Mouse (Mus musculus): ENCODE measurements around the gene Pten. TPM values are rescaled to one million over a fixed set of nuclear protein-coding genes. Genes with fewer than 3 reads are reported as not detected.

Pten gene
- polyA plus RNA-seq, 1 experiment, result 64.1 TPM

- H3K27me3 ChIP-seq (ENCODE audit: control insufficient read depth, insufficient read depth, low read length, poor library complexity, severe bottlenecking), result no peaks in the 10 kb centered on the region
- H3K36me3 ChIP-seq (ENCODE audit: control insufficient read depth, insufficient read depth, low read length, poor library complexity, severe bottlenecking), result no peaks in the 10 kb centered on the region
- no peaks in the 10 kb centered on the region for H3K4me1 ChIP-seq (ENCODE audit: control insufficient read depth, insufficient read depth, low read length)
- TF ChIP-seq POLR2A (IDR thresholded peaks at IDR 0.05; ENCODE audit: insufficient read depth, low read length) (no peak), EP300 (IDR thresholded peaks at IDR 0.05; ENCODE audit: insufficient read depth, low read depth, low read length) (no peak), CTCF (IDR thresholded peaks at IDR 0.05; ENCODE audit: low read depth, low read length) (no peak)
- no peak overlapping the region for H3K9ac ChIP-seq (ENCODE audit: low read depth, poor library complexity, severe bottlenecking)
- H3K27ac ChIP-seq (ENCODE audit: insufficient read depth, low read length), result no peak overlapping the region
- no peak overlapping the region for H3K4me3 ChIP-seq (ENCODE audit: low read depth, low read length)
- no peaks in the 10 kb centered on the region for H3K9me3 ChIP-seq (replicated peaks; ENCODE audit: control insufficient read depth, insufficient read depth, low read length, poor library complexity, severe bottlenecking)
These were observed 74.0 kb downstream of the Pten start for GRCm38 (mm10) chr19:32831286-32831685.

- H3K27ac ChIP-seq (ENCODE audit: insufficient read depth, low read length), result no peak overlapping the region
- no peak for TF ChIP-seq POLR2A (IDR thresholded peaks at IDR 0.05; ENCODE audit: insufficient read depth, low read length)
- TF ChIP-seq CTCF (IDR thresholded peaks at IDR 0.05; ENCODE audit: low read depth, low read length), result no peak
- TF ChIP-seq EP300 (IDR thresholded peaks at IDR 0.05; ENCODE audit: insufficient read depth, low read depth, low read length), result no peak
- H3K27me3 ChIP-seq (ENCODE audit: control insufficient read depth, insufficient read depth, low read length, poor library complexity, severe bottlenecking), result no peaks in the 10 kb centered on the region
- H3K4me1 ChIP-seq (ENCODE audit: control insufficient read depth, insufficient read depth, low read length), result no peaks in the 10 kb centered on the region
- H3K4me3 ChIP-seq (ENCODE audit: low read depth, low read length), result no peak overlapping the region
- no peak overlapping the region for H3K9ac ChIP-seq (ENCODE audit: low read depth, poor library complexity, severe bottlenecking)
- H3K9me3 ChIP-seq (replicated peaks; ENCODE audit: control insufficient read depth, insufficient read depth, low read length, poor library complexity, severe bottlenecking), result no peaks in the 10 kb centered on the region
- H3K36me3 ChIP-seq (ENCODE audit: control insufficient read depth, insufficient read depth, low read length, poor library complexity, severe bottlenecking), result no peaks in the 10 kb centered on the region
These were observed 83.2 kb downstream of the Pten start for GRCm38 (mm10) chr19:32840491-32840890.

- Histone ChIP-seq H3K27ac (ENCODE audit: insufficient read depth, low read length) (no peak overlapping the region), H3K4me3 (ENCODE audit: low read depth, low read length) (no peak overlapping the region), H3K27me3 (ENCODE audit: control insufficient read depth, insufficient read depth, low read length, poor library complexity, severe bottlenecking) (no peaks in the 10 kb centered on the region), H3K9me3 (replicated peaks; ENCODE audit: control insufficient read depth, insufficient read depth, low read length, poor library complexity, severe bottlenecking) (no peaks in the 10 kb centered on the region), H3K4me1 (ENCODE audit: control insufficient read depth, insufficient read depth, low read length) (no peaks in the 10 kb centered on the region), H3K9ac (ENCODE audit: low read depth, poor library complexity, severe bottlenecking) (no peak overlapping the region), H3K36me3 (ENCODE audit: control insufficient read depth, insufficient read depth, low read length, poor library complexity, severe bottlenecking) (no peaks in the 10 kb centered on the region)
- TF ChIP-seq CTCF (IDR thresholded peaks at IDR 0.05; ENCODE audit: low read depth, low read length) (no peak), EP300 (IDR thresholded peaks at IDR 0.05; ENCODE audit: insufficient read depth, low read depth, low read length) (no peak), POLR2A (IDR thresholded peaks at IDR 0.05; ENCODE audit: insufficient read depth, low read length) (no peak)
These were observed 87.2 kb downstream of the Pten start for GRCm38 (mm10) chr19:32844486-32844885.

- no peak for TF ChIP-seq POLR2A (IDR thresholded peaks at IDR 0.05; ENCODE audit: insufficient read depth, low read length)
- H3K27ac ChIP-seq (ENCODE audit: insufficient read depth, low read length), result no peak overlapping the region
- H3K9me3 ChIP-seq (replicated peaks; ENCODE audit: control insufficient read depth, insufficient read depth, low read length, poor library complexity, severe bottlenecking), result no peaks in the 10 kb centered on the region
- H3K27me3 ChIP-seq (ENCODE audit: control insufficient read depth, insufficient read depth, low read length, poor library complexity, severe bottlenecking), result no peaks in the 10 kb centered on the region
- H3K36me3 ChIP-seq (ENCODE audit: control insufficient read depth, insufficient read depth, low read length, poor library complexity, severe bottlenecking), result no peaks in the 10 kb centered on the region
- no peak overlapping the region for H3K4me3 ChIP-seq (ENCODE audit: low read depth, low read length)
- no peak overlapping the region for H3K9ac ChIP-seq (ENCODE audit: low read depth, poor library complexity, severe bottlenecking)
- H3K4me1 ChIP-seq (ENCODE audit: control insufficient read depth, insufficient read depth, low read length), result no peaks in the 10 kb centered on the region
These were observed 90.7 kb downstream of the Pten start for GRCm38 (mm10) chr19:32848041-32848440.

GRCm38 (mm10) chr19:32852306-32852705 is 95.0 kb downstream of the Pten start:
- Histone ChIP-seq H3K9me3 (replicated peaks; ENCODE audit: control insufficient read depth, insufficient read depth, low read length, poor library complexity, severe bottlenecking) (no peaks in the 10 kb centered on the region), H3K27ac (ENCODE audit: insufficient read depth, low read length) (no peak overlapping the region), H3K4me1 (ENCODE audit: control insufficient read depth, insufficient read depth, low read length) (no peaks in the 10 kb centered on the region), H3K27me3 (ENCODE audit: control insufficient read depth, insufficient read depth, low read length, poor library complexity, severe bottlenecking) (no peaks in the 10 kb centered on the region), H3K9ac (ENCODE audit: low read depth, poor library complexity, severe bottlenecking) (no peak overlapping the region), H3K4me3 (ENCODE audit: low read depth, low read length) (no peak overlapping the region), H3K36me3 (ENCODE audit: control insufficient read depth, insufficient read depth, low read length, poor library complexity, severe bottlenecking) (no peaks in the 10 kb centered on the region)
- TF ChIP-seq POLR2A (IDR thresholded peaks at IDR 0.05; ENCODE audit: insufficient read depth, low read length) (no peak), CTCF (IDR thresholded peaks at IDR 0.05; ENCODE audit: low read depth, low read length) (no peak), EP300 (IDR thresholded peaks at IDR 0.05; ENCODE audit: insufficient read depth, low read depth, low read length) (no peak)

- Histone ChIP-seq H3K9ac (ENCODE audit: low read depth, poor library complexity, severe bottlenecking) (no peak overlapping the region), H3K4me3 (ENCODE audit: low read depth, low read length) (no peak overlapping the region), H3K4me1 (ENCODE audit: control insufficient read depth, insufficient read depth, low read length) (no peaks in the 10 kb centered on the region), H3K27me3 (ENCODE audit: control insufficient read depth, insufficient read depth, low read length, poor library complexity, severe bottlenecking) (no peaks in the 10 kb centered on the region), H3K36me3 (ENCODE audit: control insufficient read depth, insufficient read depth, low read length, poor library complexity, severe bottlenecking) (no peaks in the 10 kb centered on the region), H3K27ac (ENCODE audit: insufficient read depth, low read length) (no peak overlapping the region), H3K9me3 (replicated peaks; ENCODE audit: control insufficient read depth, insufficient read depth, low read length, poor library complexity, severe bottlenecking) (no peaks in the 10 kb centered on the region)
- TF ChIP-seq CTCF (IDR thresholded peaks at IDR 0.05; ENCODE audit: low read depth, low read length), result no peak
- TF ChIP-seq POLR2A (IDR thresholded peaks at IDR 0.05; ENCODE audit: insufficient read depth, low read length), result no peak
- TF ChIP-seq EP300 (IDR thresholded peaks at IDR 0.05; ENCODE audit: insufficient read depth, low read depth, low read length), result no peak
These were observed 104.6 kb downstream of the Pten start for GRCm38 (mm10) chr19:32861675-32862575.
